Mouse (Mus musculus) heart, postnatal 0 days (tissue): Measurements from ENCODE around the gene Mex3a. TPM values are rescaled to one million over a fixed set of nuclear protein-coding genes. Genes with fewer than 3 reads are reported as not detected.
"Not testable (repeated sequence)": the region's sequence is repeated elsewhere in the genome, so short reads cannot be mapped to it uniquely, and the experiment has no call there.

ENCODE experiments used
- ATAC-seq: fragments of 200-750 bp; cut with Nextera tagmentation; 2 replicates; pipeline ENCODE4 v1.8.0; 2017; ENCODE audit warnings: low read depth, moderate number of reproducible peaks, moderate library complexity; ENCODE audit not compliant: insufficient read depth
- DNase-seq: peaks from one replicate; pipeline ENCODE4 v3.0.0-alpha.2; 2016; ENCODE audit warnings: low spot score
- H3K27ac ChIP-seq: fragments of 300-500 bp; sonication (generic); 2 replicates; pipeline ENCODE4 v1.5.1; 2014; ENCODE audit warnings: low read depth, mild to moderate bottlenecking
- H3K27me3 ChIP-seq: fragments of 300-500 bp; sonication (generic); 2 replicates; pipeline ENCODE4 v1.6.1; 2014; ENCODE audit warnings: low read length, mixed read lengths; ENCODE audit not compliant: control insufficient read depth, insufficient read depth
- H3K36me3 ChIP-seq: fragments of 300-500 bp; sonication (generic); replicated peaks from 2 replicates; pipeline ENCODE4 v1.6.1; 2014; ENCODE audit warnings: low read length, mixed read lengths; ENCODE audit not compliant: control insufficient read depth, insufficient read depth
- H3K4me1 ChIP-seq: fragments of 300-500 bp; sonication (generic); 2 replicates; pipeline ENCODE4 v1.6.1; 2014; ENCODE audit warnings: antibody characterized with exemption; ENCODE audit not compliant: control insufficient read depth, insufficient read depth
- H3K4me2 ChIP-seq: fragments of 300-500 bp; sonication (generic); 2 replicates; pipeline ENCODE4 v1.6.1; 2014; ENCODE audit warnings: low read depth, mild to moderate bottlenecking, low read length, moderate library complexity
- H3K4me3 ChIP-seq: fragments of 300-500 bp; sonication (generic); 2 replicates; pipeline ENCODE4 v1.5.1; 2014; ENCODE audit warnings: low read depth, low read length
- H3K9ac ChIP-seq: fragments of 300-500 bp; sonication (generic); replicated peaks from 2 replicates; pipeline ENCODE4 v1.6.1; 2014; ENCODE audit warnings: low read depth, low read length, mixed read lengths
- H3K9me3 ChIP-seq: fragments of 300-500 bp; sonication (generic); replicated peaks from 2 replicates; pipeline ENCODE4 v1.6.1; 2016; ENCODE audit warnings: low read length; ENCODE audit not compliant: control insufficient read depth
- CTCF ChIP-seq: IDR thresholded peaks from 2 replicates; pipeline ENCODE4 v1.5.1; 2016; ENCODE audit warnings: antibody characterized with exemption, control low read depth, low read depth
- EP300 ChIP-seq: IDR thresholded peaks from 2 replicates; pipeline ENCODE4 v1.6.1; 2016; ENCODE audit warnings: antibody characterized with exemption, low read depth
- WGBS: fragments of 180-500 bp; shearing (Covaris S2); extraction: QIAGEN DNeasy Blood & Tissue Kit; methylation state at CpG from one replicate; pipeline ENCODE4 v1.1.7; 2014; 5-methylcytosine and 5-hydroxymethylcytosine counted together
- polyA plus RNA-seq: library from polyadenylated mRNA; unstranded; fragments of >200 nt; fragmentation: Nextera tagmentation; extraction: Ambion mirVana; gene quantifications from 2 replicates; pipeline ENCODE4 v1.2.1, GENCODE M21; 2015
- total RNA-seq: library from RNA; depleted of rRNA; stranded (reverse); fragments of >200 nt; gene quantifications from 2 replicates; pipeline ENCODE4 v1.2.3, GENCODE M21; 2014; ENCODE audit warnings: low replicate concordance

The Mex3a gene
- total and polyA plus RNA-seq, 2 experiments from 2014 or later: 2.7 to 6.0 TPM

DNA sequence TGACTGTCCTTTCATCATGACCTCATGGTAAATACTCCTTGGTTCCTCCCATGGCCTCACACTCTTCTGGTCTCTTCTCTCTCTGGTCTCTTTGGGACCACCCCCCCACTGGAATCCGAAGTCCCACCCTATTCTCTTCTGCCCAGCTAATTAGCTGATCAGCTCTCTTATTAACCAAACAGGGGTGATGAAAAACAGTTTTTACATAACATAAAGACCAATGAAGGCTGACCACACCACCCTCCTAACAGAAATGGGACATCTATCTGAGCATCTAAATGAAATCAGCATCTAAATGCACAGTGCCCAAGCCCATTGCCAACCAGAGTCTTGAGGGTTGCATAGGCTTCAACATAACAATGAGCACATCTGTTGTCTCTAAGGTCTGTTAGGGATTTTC, 39.7 kb downstream of the Mex3a start:
- no peaks in the 10 kb centered on the region for H3K27me3 ChIP-seq
- no peak overlapping the region for H3K27ac ChIP-seq
- no peak for ATAC-seq
- no peak overlapping the region for H3K4me2 ChIP-seq
- H3K4me3 ChIP-seq: no peak overlapping the region
- no peak for DNase-seq
- WGBS: 71% methylated on average over 1 of the region's 1 CpGs
- H3K36me3 ChIP-seq: peaks cover 27% of the 10 kb centered on the region
- no peaks in the 10 kb centered on the region for H3K9me3 ChIP-seq
- TF ChIP-seq CTCF (no peak), EP300 (no peak)
- no peaks in the 10 kb centered on the region for H3K4me1 ChIP-seq
- H3K9ac ChIP-seq: no peak overlapping the region

DNA sequence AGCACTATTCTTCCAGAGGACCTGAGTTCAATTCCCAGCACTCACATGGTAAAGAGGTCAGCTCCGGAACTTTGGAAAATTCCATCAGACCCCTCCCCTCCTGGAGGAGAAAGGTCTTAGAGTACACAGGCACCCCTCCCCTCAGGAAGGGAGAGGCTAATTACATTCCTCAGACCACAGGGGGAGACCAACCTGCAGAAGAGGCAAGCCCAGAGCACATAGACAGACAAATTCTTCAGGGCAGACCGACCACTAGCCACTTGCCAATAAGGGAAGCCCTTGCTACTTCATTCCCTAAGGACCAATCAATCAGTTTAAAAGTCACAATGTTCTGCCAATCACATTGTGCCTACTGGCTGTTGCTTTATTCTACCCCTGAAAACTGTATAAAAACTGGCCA, 40.6 kb downstream of the Mex3a start:
- ATAC-seq (no peak), DNase-seq (no peak)
- no peak overlapping the region for H3K4me3 ChIP-seq
- H3K4me1 ChIP-seq: no peaks in the 10 kb centered on the region
- WGBS: 66% methylated on average over 2 of the region's 2 CpGs
- H3K9ac ChIP-seq: no peak overlapping the region
- H3K27me3 ChIP-seq: no peaks in the 10 kb centered on the region
- no peak overlapping the region for H3K4me2 ChIP-seq
- H3K27ac ChIP-seq: no peak overlapping the region
- H3K36me3 ChIP-seq: peaks cover 19% of the 10 kb centered on the region
- TF ChIP-seq CTCF (no peak), EP300 (no peak)
- no peaks in the 10 kb centered on the region for H3K9me3 ChIP-seq

DNA sequence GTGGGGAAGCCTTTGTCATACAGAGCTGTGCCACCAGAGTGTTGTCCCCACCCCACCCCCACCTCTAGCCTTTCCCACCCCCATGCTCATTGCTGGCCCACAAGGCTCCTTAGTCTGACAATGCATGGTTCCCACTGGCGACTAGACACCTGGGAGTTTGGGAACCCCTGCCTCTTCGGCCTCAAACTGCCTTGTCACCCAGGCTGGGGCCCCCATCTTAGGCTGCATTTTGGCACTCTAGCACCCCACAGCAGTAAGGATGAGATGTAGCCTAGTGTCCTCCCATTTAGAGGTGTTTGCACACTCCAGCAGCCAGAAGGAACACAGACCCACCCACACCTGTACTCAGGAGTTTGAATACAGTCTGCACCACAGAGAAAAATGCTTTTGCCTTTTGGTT, 41.6 kb downstream of the Mex3a start:
- Histone ChIP-seq H3K4me1 (no peaks in the 10 kb centered on the region), H3K9ac (no peak overlapping the region), H3K4me2 (no peak overlapping the region), H3K27me3 (no peaks in the 10 kb centered on the region), H3K27ac (no peak overlapping the region), H3K4me3 (no peak overlapping the region), H3K36me3 (peaks cover 10% of the 10 kb centered on the region), H3K9me3 (no peaks in the 10 kb centered on the region)
- DNase-seq: no peak
- 70% methylated on average over 2 of the region's 2 CpGs for WGBS
- no peak for ATAC-seq
- TF ChIP-seq CTCF: no peak
- no peak for TF ChIP-seq EP300

DNA sequence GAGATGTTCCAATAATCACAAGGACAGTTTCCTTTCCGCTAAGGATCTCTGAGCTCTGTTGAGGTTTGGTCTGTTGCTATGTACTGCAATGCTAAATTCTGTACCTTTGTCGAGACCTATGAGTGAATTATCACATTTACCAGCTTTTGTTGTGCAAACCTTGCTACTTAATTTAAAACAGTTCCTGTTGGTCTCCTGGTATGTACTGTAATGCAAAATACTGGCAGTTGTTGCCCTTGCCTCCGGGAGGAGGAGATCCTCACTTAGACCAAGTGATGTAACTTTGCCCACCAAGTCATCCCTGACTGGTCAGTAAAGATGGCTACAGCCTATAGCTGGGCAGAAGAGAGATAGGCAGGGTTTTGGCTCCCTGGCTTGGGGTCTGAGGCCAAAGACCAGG, 43.3 kb downstream of the Mex3a start, which contains the start of gene Ssr2:
Gene Ssr2 (plus strand): TSS at position 337 of the 400 bp plus-strand sequence.
- TF ChIP-seq EP300: no peak
- TF ChIP-seq CTCF: no peak
- no peak for ATAC-seq

DNA sequence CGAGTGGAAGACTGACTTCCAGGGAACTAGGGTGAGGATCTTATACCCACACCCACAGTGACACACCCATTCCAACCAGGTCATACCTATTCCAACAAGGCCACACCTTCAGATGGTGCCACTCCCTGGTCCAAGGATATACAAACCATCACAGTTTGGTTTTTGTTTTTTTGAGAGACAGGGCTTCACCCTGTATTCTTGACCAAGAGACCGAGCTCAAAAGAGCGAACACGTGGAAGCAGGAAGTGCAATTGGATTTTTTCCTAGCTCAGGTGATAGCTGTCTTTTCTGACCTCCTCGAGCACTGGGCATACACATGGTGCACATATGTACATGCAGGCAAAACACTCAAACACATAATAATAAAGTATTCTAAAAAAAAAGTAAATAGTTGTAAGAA, 45.7 kb downstream of the Mex3a start:
- not testable (repeated sequence) for H3K9ac ChIP-seq, H3K27me3 ChIP-seq, H3K4me3 ChIP-seq, DNase-seq, H3K27ac ChIP-seq, H3K9me3 ChIP-seq, ATAC-seq, H3K4me2 ChIP-seq, H3K4me1 ChIP-seq
- peaks cover 15% of the 10 kb centered on the region for H3K36me3 ChIP-seq
- 69% methylated on average over 5 of the region's 5 CpGs for WGBS

More for the DNA sequence above, 43.3 kb downstream of the Mex3a start, which contains the start of gene Ssr2:
- WGBS: 76% methylated on average over 3 of the region's 3 CpGs
- Histone ChIP-seq H3K4me2 (no peak within 1 kb of the TSS), H3K36me3 (no peaks in the 10 kb centered on the region), H3K4me3 (no peak within 1 kb of the TSS), H3K9ac (no peak within 1 kb of the TSS), H3K9me3 (no peaks in the 10 kb centered on the region), H3K4me1 (peaks cover 6% of the 10 kb centered on the region; the same call in 1 of the 2 replicates), H3K27ac (no peak within 1 kb of the TSS), H3K27me3 (no peaks in the 10 kb centered on the region)
- no peak for DNase-seq
